8 mouse cellular contexts compared by ENCODE assay signal in genomic region chr4:110351178-110352000, GRCm38 (mm10). TPM values are rescaled to one million over a fixed set of nuclear protein-coding genes. Genes with fewer than 3 reads are reported as not detected.
A peak's percentile ranks its signal among the peaks of the same experiment; 100 is the strongest.
DNase-seq lines count a peak whose midpoint lies in the region; ATAC-seq and TF ChIP-seq lines count a peak whose summit lies in the region.

TSS of gene Elavl4 (minus strand) at chr4:110351909.

- peaks cover 4% of the 10 kb centered on the region for H3K4me1 ChIP-seq in erythroblast, embryonic 14.5 days (ENCODE audit: control insufficient read depth)
- H3K4me1 ChIP-seq in embryonic facial prominence, embryonic 13.5 days = peaks cover 8% of the 10 kb centered on the region; the same call in 1 of the 2 replicates
- peaks cover 5% of the 10 kb centered on the region for H3K4me1 ChIP-seq in heart, embryonic 13.5 days
- no peaks in the 10 kb centered on the region for H3K4me1 ChIP-seq in kidney, postnatal 0 days (replicated peaks; ENCODE audit: insufficient read depth, low read length)
- peaks cover 8% of the 10 kb centered on the region; the same call in 1 of the 2 replicates for H3K4me1 ChIP-seq in neural tube, embryonic 13.5 days (replicated peaks)
- peaks cover 4% of the 10 kb centered on the region; the same call in 1 of the 2 replicates for H3K4me1 ChIP-seq in testis, adult 2 months (ENCODE audit: control insufficient read depth, insufficient read depth, low read length)

- peak within 1 kb of the TSS; percentile 49 for H3K4me3 ChIP-seq in erythroblast, embryonic 14.5 days (replicated peaks)
- H3K4me3 ChIP-seq in embryonic facial prominence, embryonic 13.5 days = peak within 1 kb of the TSS; percentile 67
- H3K4me3 ChIP-seq in heart, embryonic 13.5 days = peak within 1 kb of the TSS; percentile 67
- peak within 1 kb of the TSS; percentile 59 for H3K4me3 ChIP-seq in kidney, postnatal 0 days (replicated peaks; ENCODE audit: low read depth, low read length)
- peak within 1 kb of the TSS; percentile 55 for H3K4me3 ChIP-seq in neural tube, embryonic 13.5 days
- H3K4me3 ChIP-seq in testis, adult 2 months (ENCODE audit: control insufficient read depth, low read depth, low read length) = peak within 1 kb of the TSS; percentile 99

- peak within 1 kb of the TSS; percentile 84 for H3K4me2 ChIP-seq in embryonic facial prominence, embryonic 13.5 days
- H3K4me2 ChIP-seq in heart, embryonic 13.5 days = peak within 1 kb of the TSS; percentile 76
- H3K4me2 ChIP-seq in kidney, postnatal 0 days (ENCODE audit: low read length) = peak within 1 kb of the TSS; percentile 79
- peak within 1 kb of the TSS; percentile 67 for H3K4me2 ChIP-seq in neural tube, embryonic 13.5 days

- under 1% methylated on average over 75 of the region's 75 CpGs for WGBS in embryonic facial prominence, embryonic 13.5 days
- under 1% methylated on average over 75 of the region's 75 CpGs for WGBS in heart, embryonic 13.5 days
- under 1% methylated on average over 75 of the region's 75 CpGs for WGBS in kidney, postnatal 0 days
- under 1% methylated on average over 75 of the region's 75 CpGs for WGBS in neural tube, embryonic 13.5 days

- peak; percentile 73 for TF ChIP-seq CTCF in kidney, postnatal 0 days (IDR thresholded peaks at IDR 0.05; ENCODE audit: low read depth)
- peak; percentile 86 for TF ChIP-seq CTCF in testis, adult 2 months (IDR thresholded peaks at IDR 0.05; ENCODE audit: control insufficient read depth, insufficient read depth, insufficient replicate concordance, low read depth, low read length)

- peaks cover 23% of the 10 kb centered on the region for H3K27me3 ChIP-seq in erythroblast, embryonic 14.5 days (ENCODE audit: control insufficient read depth)
- H3K27me3 ChIP-seq in embryonic facial prominence, embryonic 13.5 days = no peaks in the 10 kb centered on the region
- H3K27me3 ChIP-seq in heart, embryonic 13.5 days (replicated peaks) = no peaks in the 10 kb centered on the region
- H3K27me3 ChIP-seq in kidney, postnatal 0 days (ENCODE audit: insufficient read depth, low read length) = no peaks in the 10 kb centered on the region
- no peaks in the 10 kb centered on the region for H3K27me3 ChIP-seq in neural tube, embryonic 13.5 days
- H3K27me3 ChIP-seq in testis, adult 2 months (ENCODE audit: control insufficient read depth, insufficient read depth, low read length) = no peaks in the 10 kb centered on the region

- H3K27ac ChIP-seq in embryonic facial prominence, embryonic 13.5 days = peak within 1 kb of the TSS; percentile 22; the same call in 1 of the 2 replicates
- H3K27ac ChIP-seq in heart, embryonic 13.5 days (replicated peaks) = peak within 1 kb of the TSS; percentile 88
- peak within 1 kb of the TSS; percentile 9; the same call in 1 of the 2 replicates for H3K27ac ChIP-seq in kidney, postnatal 0 days
- H3K27ac ChIP-seq in neural tube, embryonic 13.5 days (replicated peaks) = peak within 1 kb of the TSS; percentile 89
- peak within 1 kb of the TSS; percentile 86 for H3K27ac ChIP-seq in testis, adult 2 months (ENCODE audit: control insufficient read depth, insufficient read depth, low read depth, low read length)

- H3K9me3 ChIP-seq in erythroblast, embryonic 14.5 days (ENCODE audit: control insufficient read depth, low read length) = no peaks in the 10 kb centered on the region
- no peaks in the 10 kb centered on the region for H3K9me3 ChIP-seq in embryonic facial prominence, embryonic 13.5 days
- H3K9me3 ChIP-seq in heart, embryonic 13.5 days = no peaks in the 10 kb centered on the region
- H3K9me3 ChIP-seq in kidney, postnatal 0 days (replicated peaks; ENCODE audit: low read length) = no peaks in the 10 kb centered on the region
- no peaks in the 10 kb centered on the region for H3K9me3 ChIP-seq in neural tube, embryonic 13.5 days

- ATAC-seq in erythroblast, adult 5-6 weeks (replicated peaks; ENCODE audit: low FRiP score, poor library complexity, severe bottlenecking) = no peak
- peak; percentile 88 for ATAC-seq in embryonic facial prominence, embryonic 13.5 days (ENCODE audit: insufficient number of reproducible peaks, insufficient read depth, low FRiP score, low TSS enrichment, low read depth)
- ATAC-seq in heart, embryonic 13.5 days (ENCODE audit: extremely low read depth, insufficient number of reproducible peaks, low FRiP score, low TSS enrichment) = peak; percentile 81; the same call in 1 of the 2 replicates
- ATAC-seq in kidney, postnatal 0 days (replicated peaks; ENCODE audit: low FRiP score, low read depth) = peak; percentile 95
- peak; percentile 97 for ATAC-seq in neural tube, embryonic 13.5 days (ENCODE audit: low read depth)

- no peaks in the 10 kb centered on the region for H3K36me3 ChIP-seq in erythroblast, embryonic 14.5 days (ENCODE audit: control insufficient read depth)
- no peaks in the 10 kb centered on the region for H3K36me3 ChIP-seq in embryonic facial prominence, embryonic 13.5 days
- no peaks in the 10 kb centered on the region for H3K36me3 ChIP-seq in heart, embryonic 13.5 days
- no peaks in the 10 kb centered on the region for H3K36me3 ChIP-seq in kidney, postnatal 0 days (ENCODE audit: insufficient read depth, low read length)
- H3K36me3 ChIP-seq in neural tube, embryonic 13.5 days = no peaks in the 10 kb centered on the region
- H3K36me3 ChIP-seq in testis, adult 2 months (ENCODE audit: control insufficient read depth, insufficient read depth, low read length) = no peaks in the 10 kb centered on the region

- TF ChIP-seq POLR2A in testis, adult 2 months (IDR thresholded peaks at IDR 0.05; ENCODE audit: control insufficient read depth, low read depth, low read length) = 0 out of 2 replicates have a peak, but pooled peaks have one; percentile 44

- peak; percentile 58 for DNase-seq in kidney, postnatal 0 days (ENCODE audit: low spot score)
- peak; percentile 57 for DNase-seq in liver

- peak within 1 kb of the TSS; percentile 79 for H3K9ac ChIP-seq in embryonic facial prominence, embryonic 13.5 days
- H3K9ac ChIP-seq in heart, embryonic 13.5 days = peak within 1 kb of the TSS; percentile 85
- peak within 1 kb of the TSS; percentile 51 for H3K9ac ChIP-seq in kidney, postnatal 0 days (ENCODE audit: low read depth, low read length)
- peak within 1 kb of the TSS; percentile 73 for H3K9ac ChIP-seq in neural tube, embryonic 13.5 days

RNA-seq across cellular contexts. Expression of gene Elavl4, which starts in this region (rescaled TPM):
- polyA plus RNA-seq in erythroblast, embryonic 14.5 days (2012) = not detected in 2 replicates
- not detected in 2 replicates for total RNA-seq in erythroblast, adult 5-6 weeks (2015; ENCODE audit: low replicate concordance)
- not detected in 2 replicates for total RNA-seq in erythroblast, adult 5-6 weeks (2017; ENCODE audit: low replicate concordance)
- polyA plus RNA-seq in embryonic facial prominence, embryonic 13.5 days (2015; fragmentation: Nextera tagmentation; extraction: Ambion mirVana) = 11.3 and 21.1 TPM in 2 replicates
- polyA plus RNA-seq in heart, embryonic 13.5 days (2015; fragmentation: Nextera tagmentation; extraction: Ambion mirVana) = 3.2 and 3.9 TPM in 2 replicates
- polyA plus RNA-seq in kidney, postnatal 0 days (2015; fragmentation: Nextera tagmentation; extraction: Ambion mirVana) = 8.8 and 12.5 TPM in 2 replicates
- 442 and 527 TPM in 2 replicates for polyA plus RNA-seq in neural tube, embryonic 13.5 days (2015; fragmentation: Nextera tagmentation; extraction: Ambion mirVana)
- 5.0 and 6.0 TPM in 2 replicates for polyA plus RNA-seq in testis, adult 2 months (2012; rRNA removed)

Comparison
In these comparisons a context has a peak if more than half of its experiments do, and no peak if none do; other contexts are left out.
1. RNA of gene Elavl4 (polyA plus RNA-seq): 442 to 527 TPM in neural tube, embryonic 13.5 days; 11.3 to 21.1 TPM in embryonic facial prominence, embryonic 13.5 days, 8.8 to 12.5 TPM in kidney, postnatal 0 days, 5.0 to 6.0 TPM in testis, adult 2 months, 3.2 to 3.9 TPM in heart, embryonic 13.5 days and not detected in erythroblast, embryonic 14.5 days; every median in the first group is over 10 times any median in the second.
2. H3K4me3 ChIP-seq: peak in every context shown above with its lines; median percentile 99 in testis, adult 2 months; 67 in embryonic facial prominence, embryonic 13.5 days; 67 in heart, embryonic 13.5 days; 59 in kidney, postnatal 0 days; 55 in neural tube, embryonic 13.5 days; 49 in erythroblast, embryonic 14.5 days.
3. H3K27ac ChIP-seq: peak in every context shown above with its lines; median percentile 89 in neural tube, embryonic 13.5 days; 88 in heart, embryonic 13.5 days; 86 in testis, adult 2 months; 22 in embryonic facial prominence, embryonic 13.5 days; 9 in kidney, postnatal 0 days.
4. Peak in every context shown above with its lines, with median percentiles within 50 percentile points of each other: H3K4me2 ChIP-seq and H3K9ac ChIP-seq.